Mouse (Mus musculus): ENCODE data around the gene Magea4.

Magea4 gene

GRCm38 (mm10) chrX:72221717-72222116 is at the start of gene Magea4:
Gene Magea4 (plus strand): TSS chrX:72222017.
- no peak for DNase-seq (ENCODE audit: low read depth, low spot score)

GRCm38 (mm10) chrX:72202944-72203554 is 18.8 kb upstream of the Magea4 start:
- no peak for DNase-seq (ENCODE audit: low read depth, low spot score)

GRCm38 (mm10) chrX:72270637-72271036 is 48.8 kb downstream of the Magea4 start:
- DNase-seq (ENCODE audit: low read depth, low spot score), result no peak

Data from A20 (cell line).